Mouse (Mus musculus) CH12.LX (cell line): ENCODE results near the gene Ercc1. TPM values are rescaled to one million over a fixed set of nuclear protein-coding genes. Genes with fewer than 3 reads are reported as not detected.
A peak's percentile ranks its signal among the peaks of the same experiment; 100 is the strongest.

Experiments used
- DNase-seq: peaks from one replicate; pipeline ENCODE4 v3.0.0-alpha.2; 2013; ENCODE audit errors: extremely low read depth
- H3K27ac ChIP-seq: 2 replicates; pipeline ENCODE4 v1.5.1; 2012; ENCODE audit warnings: low read depth, mild to moderate bottlenecking, control low read depth, moderate library complexity; ENCODE audit not compliant: insufficient read depth
- H3K27me3 ChIP-seq: replicated peaks from 2 replicates; pipeline ENCODE3; 2012; ENCODE audit warnings: inconsistent platforms
- H3K36me3 ChIP-seq, 2 experiments: replicated peaks in 1 of 2; 2 replicates each; pipeline versions ENCODE3 to v1.6.1; 2012; ENCODE audit warnings: inconsistent platforms in 1 of 2, low read length in 1 of 2, mild to moderate bottlenecking in 1 of 2, mixed read lengths in 1 of 2, moderate library complexity in 1 of 2; ENCODE audit not compliant: control insufficient read depth in 1 of 2, insufficient read depth in 1 of 2
- H3K4me1 ChIP-seq, 2 experiments: 2 replicates each; pipeline ENCODE4 v1.6.1; 2012; ENCODE audit warnings: inconsistent platforms in 1 of 2, moderate library complexity in 1 of 2; ENCODE audit not compliant: insufficient read depth in 2 of 2, control insufficient read depth in 1 of 2
- H3K4me2 ChIP-seq: 2 replicates; pipeline ENCODE4 v1.6.1; 2012; ENCODE audit warnings: low read depth, mild to moderate bottlenecking, control low read depth; ENCODE audit not compliant: poor library complexity, insufficient read depth, severe bottlenecking
- H3K4me3 ChIP-seq, 3 experiments: fragments of 150-350 bp in 1 of 3; sonication (generic) in 1 of 3; replicated peaks in 1 of 3; 2 replicates each; pipeline versions ENCODE3 to v1.5.1; 2011 to 2012; ENCODE audit warnings: low read depth in 2 of 3, low read length in 2 of 3, mild to moderate bottlenecking in 2 of 3, moderate library complexity in 2 of 3, control low read depth in 1 of 3, improper control_type of control experiment in 1 of 3, inconsistent platforms in 1 of 3, mixed read lengths in 1 of 3; ENCODE audit not compliant: poor library complexity in 1 of 3
- H3K79me2 ChIP-seq: replicated peaks from 2 replicates; pipeline ENCODE4 v1.6.1; 2012; ENCODE audit warnings: mild to moderate bottlenecking, moderate library complexity; ENCODE audit not compliant: control insufficient read depth, poor library complexity, insufficient read depth, severe bottlenecking; ENCODE audit errors: extremely low read depth
- H3K9ac ChIP-seq: 2 replicates; pipeline ENCODE4 v1.6.1; 2012; ENCODE audit warnings: low read depth, mild to moderate bottlenecking, control low read depth, moderate library complexity; ENCODE audit not compliant: insufficient read depth
- H3K9me3 ChIP-seq: replicated peaks from 2 replicates; pipeline ENCODE3; 2012; ENCODE audit warnings: low read length, inconsistent platforms, mixed read lengths
- BHLHE40 ChIP-seq: IDR thresholded peaks from 2 replicates; pipeline ENCODE4 v1.6.1; 2011; ENCODE audit warnings: mild to moderate bottlenecking, low read depth, low read length, improper control_type of control experiment
- CHD1 ChIP-seq: IDR thresholded peaks from 2 replicates; pipeline ENCODE4 v1.6.1; 2012; ENCODE audit warnings: low read depth, low read length, improper control_type of control experiment, inconsistent platforms
- CHD2 ChIP-seq: IDR thresholded peaks from 2 replicates; pipeline ENCODE4 v1.6.1; 2011; ENCODE audit warnings: low read length, improper control_type of control experiment
- CTCF ChIP-seq, 2 experiments: IDR thresholded peaks in 1 of 2; conservative IDR thresholded peaks in 1 of 2; 2 replicates each; pipeline ENCODE4 v1.5.1; 2011 to 2012; ENCODE audit warnings: low read depth in 2 of 2, low read length in 2 of 2, improper control_type of control experiment in 1 of 2, inconsistent platforms in 1 of 2, mild to moderate bottlenecking in 1 of 2, moderate library complexity in 1 of 2
- E2F4 ChIP-seq: IDR thresholded peaks from 2 replicates; pipeline ENCODE4 v1.6.1; 2011; ENCODE audit warnings: low read depth, low read length, improper control_type of control experiment; ENCODE audit not compliant: insufficient replicate concordance
- ELF1 ChIP-seq: IDR thresholded peaks from 2 replicates; pipeline ENCODE4 v1.6.1; 2014; ENCODE audit warnings: low read depth, mild to moderate bottlenecking, inconsistent platforms, low read length, improper control_type of control experiment
- ETS1 ChIP-seq: conservative IDR thresholded peaks from 2 replicates; pipeline ENCODE4 v1.6.1; 2012; ENCODE audit warnings: low read depth, mild to moderate bottlenecking, inconsistent platforms, low read length, improper control_type of control experiment, moderate library complexity
- GABPA ChIP-seq: IDR thresholded peaks from 2 replicates; pipeline ENCODE4 v1.6.1; 2012; ENCODE audit warnings: low read depth, low read length, improper control_type of control experiment, inconsistent platforms; ENCODE audit not compliant: insufficient replicate concordance
- HCFC1 ChIP-seq: IDR thresholded peaks from 2 replicates; pipeline ENCODE4 v1.6.1; 2012; ENCODE audit warnings: low read depth, mild to moderate bottlenecking, inconsistent platforms, low read length, improper control_type of control experiment
- JUND ChIP-seq: conservative IDR thresholded peaks from 2 replicates; pipeline ENCODE4 v1.6.1; 2011; ENCODE audit warnings: low read depth, low read length, improper control_type of control experiment
- MAFK ChIP-seq: IDR thresholded peaks from 2 replicates; pipeline ENCODE4 v1.6.1; 2011; ENCODE audit warnings: low read length, improper control_type of control experiment; ENCODE audit not compliant: insufficient replicate concordance
- MAX ChIP-seq: IDR thresholded peaks from 2 replicates; pipeline ENCODE4 v1.6.1; 2011; ENCODE audit warnings: low read length, improper control_type of control experiment
- MAZ ChIP-seq: IDR thresholded peaks from 2 replicates; pipeline ENCODE4 v1.6.1; 2012; ENCODE audit warnings: low read depth, mild to moderate bottlenecking, inconsistent platforms, low read length, improper control_type of control experiment, moderate library complexity
- MEF2A ChIP-seq: IDR thresholded peaks from 2 replicates; pipeline ENCODE4 v1.6.1; 2014; ENCODE audit warnings: low read depth, mild to moderate bottlenecking, inconsistent platforms, low read length, improper control_type of control experiment, borderline replicate concordance
- MXI1 ChIP-seq: IDR thresholded peaks from 2 replicates; pipeline ENCODE4 v1.6.1; 2011; ENCODE audit warnings: mild to moderate bottlenecking, low read depth, low read length, improper control_type of control experiment
- MYC ChIP-seq: IDR thresholded peaks from 2 replicates; pipeline ENCODE4 v1.6.1; 2011; ENCODE audit warnings: low read depth, mild to moderate bottlenecking, improper control_type of control experiment, low read length
- NRF1 ChIP-seq: IDR thresholded peaks from 2 replicates; pipeline ENCODE4 v1.6.1; 2014; ENCODE audit warnings: low read depth, mild to moderate bottlenecking, inconsistent platforms, low read length, improper control_type of control experiment, moderate library complexity
- POLR2A ChIP-seq: IDR thresholded peaks from 2 replicates; pipeline ENCODE4 v1.6.1; 2011; ENCODE audit warnings: low read depth, mild to moderate bottlenecking, improper control_type of control experiment, low read length
- POLR2AphosphoS2 ChIP-seq: IDR thresholded peaks from 2 replicates; pipeline ENCODE4 v1.6.1; 2011; ENCODE audit warnings: low read depth, low read length, improper control_type of control experiment
- SIN3A ChIP-seq: IDR thresholded peaks from 2 replicates; pipeline ENCODE4 v1.6.1; 2012; ENCODE audit warnings: low read length, improper control_type of control experiment, inconsistent platforms
- SMC3 ChIP-seq: IDR thresholded peaks from 2 replicates; pipeline ENCODE4 v1.6.1; 2011; ENCODE audit warnings: low read depth, low read length, improper control_type of control experiment
- TBP ChIP-seq: conservative IDR thresholded peaks from 2 replicates; pipeline ENCODE4 v1.6.1; 2011; ENCODE audit warnings: low read depth, low read length, improper control_type of control experiment
- TCF12 ChIP-seq: IDR thresholded peaks from 2 replicates; pipeline ENCODE4 v1.6.1; 2014; ENCODE audit warnings: low read depth, mild to moderate bottlenecking, inconsistent platforms, low read length, improper control_type of control experiment
- UBTF ChIP-seq: IDR thresholded peaks from 2 replicates; pipeline ENCODE4 v1.6.1; 2012; ENCODE audit warnings: low read depth, mild to moderate bottlenecking, inconsistent platforms, low read length, improper control_type of control experiment, moderate library complexity
- USF1 ChIP-seq: IDR thresholded peaks from 2 replicates; pipeline ENCODE4 v1.6.1; 2014; ENCODE audit warnings: low read depth, mild to moderate bottlenecking, inconsistent platforms, low read length, improper control_type of control experiment
- USF2 ChIP-seq: conservative IDR thresholded peaks from 2 replicates; pipeline ENCODE4 v1.6.1; 2011; ENCODE audit warnings: low read depth, low read length, improper control_type of control experiment
- ZKSCAN1 ChIP-seq: IDR thresholded peaks from 2 replicates; pipeline ENCODE4 v1.6.1; 2012; ENCODE audit warnings: low read depth, inconsistent platforms, low read length, improper control_type of control experiment, borderline replicate concordance
- ZMIZ1 ChIP-seq: IDR thresholded peaks from 2 replicates; pipeline ENCODE4 v1.6.1; 2012; ENCODE audit warnings: low read depth, mild to moderate bottlenecking, inconsistent platforms, low read length, improper control_type of control experiment
- dilution Hi-C: fragments of 300-500 bp; cut with MboI; formaldehyde crosslinking; loops from 2 replicates; pipeline ENCODE4 v1.14.3; 2020; ENCODE audit warnings: low sequenced_read_pairs; ENCODE audit not compliant: extremely low pct_unique_long_range_greater_than_20kb, extremely low pct_ligation_motif_present
- in situ Hi-C: fragments of 300-500 bp; cut with MboI; formaldehyde crosslinking; loops from 3 replicates; pipeline ENCODE4 v1.14.3; 2019; ENCODE audit warnings: low sequenced_read_pairs, low pct_ligation_motif_present, low pct_unique_long_range_greater_than_20kb, mixed read lengths
- polyA plus RNA-seq: library from polyadenylated mRNA; unstranded; fragments of >175 nt; gene quantifications from 2 replicates; pipeline ENCODE4 v1.2.1, GENCODE M21; 2012; ENCODE audit warnings: low read depth; ENCODE audit not compliant: insufficient read length
- total RNA-seq, 2 experiments: library from RNA; depleted of rRNA; stranded (reverse); fragments of 300-350 nt in 1 of 2; fragments of >200 nt in 1 of 2; gene quantifications; 2 replicates each; pipeline ENCODE4 v1.2.3; 2012 to 2014

Gene Ercc1
- total and polyA plus RNA-seq, 3 experiments: 26.9 to 28.2 (median 27.7) TPM

- peak; percentile 90 for DNase-seq
- dilution Hi-C loops (no loop called here), in situ Hi-C loops (loop anchor here (5.0 kb wide), 1 partner anchor 34 kb away; the partner anchor contains the start of gene Ercc1)
- no peaks in the 10 kb centered on the region for H3K79me2 ChIP-seq
- H3K36me3 ChIP-seq: no peaks in the 10 kb centered on the region
- H3K4me2 ChIP-seq: peak overlapping the region; percentile 83
- peak overlapping the region; percentile 55 to 77 (median 70) for H3K4me3 ChIP-seq
- TF ChIP-seq ETS1: peak; percentile 92
- peak; percentile 83 for TF ChIP-seq SIN3A
- no peak for TF ChIP-seq MYC
- TF ChIP-seq HCFC1: peak; percentile 59
- TF ChIP-seq CHD2: peak; percentile 37; the same call in 1 of the 2 replicates
- peak; percentile 54 for TF ChIP-seq NRF1
- peak; percentile 69; the same call in 1 of the 2 replicates for TF ChIP-seq MAX
- TF ChIP-seq BHLHE40: peak; percentile 93
- peak; percentile 45; the same call in 1 of the 2 replicates for TF ChIP-seq POLR2A
- TF ChIP-seq MAZ: peak; percentile 92
- TF ChIP-seq MEF2A: peak; percentile 70
- TF ChIP-seq TBP: no peak
- TF ChIP-seq TCF12: 0 out of 2 replicates have a peak, but pooled peaks have one; percentile 27
- TF ChIP-seq POLR2AphosphoS2: no peak
- peak; percentile 6; the same call in 1 of the 2 replicates for TF ChIP-seq USF1
- no peak for TF ChIP-seq CTCF (conservative IDR thresholded peaks at IDR 0.05 in 1 of 2, IDR thresholded peaks at IDR 0.05 in 1 of 2; ENCODE audit: low read depth in 2 of 2, low read length in 2 of 2)
- peak; percentile 82 for TF ChIP-seq MXI1
- TF ChIP-seq ELF1: peak; percentile 72
- peaks cover 8% of the 10 kb centered on the region for H3K9me3 ChIP-seq
- peak overlapping the region; percentile 74 for H3K9ac ChIP-seq
- H3K4me1 ChIP-seq: peaks cover 0 to 23% of the 10 kb centered on the region in 2 experiments; a peak in 2 of 4 replicates
- peaks cover 73% of the 10 kb centered on the region for H3K27me3 ChIP-seq
- 0 out of 2 replicates have a peak overlapping the region, but pooled peaks have one; percentile 13 for H3K27ac ChIP-seq
These were observed 35.9 kb upstream of the Ercc1 start for GRCm38 (mm10) chr7:19308454-19309277.

- in situ Hi-C loops (loop anchor here (5.0 kb wide), 1 partner anchor 33 kb away; the partner anchor contains the start of gene Ercc1), dilution Hi-C loops (no loop called here)
- H3K79me2 ChIP-seq: no peaks in the 10 kb centered on the region
- no peak for DNase-seq
- H3K4me1 ChIP-seq: peaks cover 0 to 22% of the 10 kb centered on the region in 2 experiments; a peak in 2 of 4 replicates
- no peak overlapping the region for H3K9ac ChIP-seq
- peaks cover 76% of the 10 kb centered on the region for H3K27me3 ChIP-seq
- no peak overlapping the region for H3K27ac ChIP-seq
- peak overlapping the region; percentile 1 to 56 (median 23) for H3K4me3 ChIP-seq
- H3K9me3 ChIP-seq: peaks cover 8% of the 10 kb centered on the region
- no peaks in the 10 kb centered on the region for H3K36me3 ChIP-seq
- peak overlapping the region; percentile 72 for H3K4me2 ChIP-seq
- TF ChIP-seq ZKSCAN1 (no peak), USF2 (no peak), CHD1 (no peak), TBP (no peak), UBTF (no peak), MYC (no peak), MAFK (no peak), ZMIZ1 (no peak), MXI1 (no peak), JUND (no peak), SMC3 (no peak), GABPA (no peak), E2F4 (no peak), HCFC1 (no peak), BHLHE40 (no peak)
These were observed 35.2 kb upstream of the Ercc1 start for GRCm38 (mm10) chr7:19309278-19309883.
